In genomic region chr8:37019571-37019970, GRCm38 (mm10) we compare ENCODE assay signal across 14 mouse cellular contexts.
"Had no signal": no experiment of that assay in that cellular context is flagged by ENCODE, and none has a peak within 500 bp of the region (broad histone marks: within the 10 kb centered on the region; RNA-seq: fewer than 3 reads in every experiment).

No protein-coding gene starts in this region.

- H3K27me3 ChIP-seq: limb, embryonic 12.5 days; liver, embryonic 13.5 days; neural tube, embryonic 15.5 days had no signal

- H3K36me3 ChIP-seq: limb, embryonic 12.5 days; liver, embryonic 13.5 days; midbrain, embryonic 10.5 days; neural tube, embryonic 15.5 days had no signal

- H3K9me3 ChIP-seq: limb, embryonic 12.5 days; liver, embryonic 13.5 days; midbrain, embryonic 10.5 days; neural tube, embryonic 15.5 days had no signal

- H3K4me1 ChIP-seq: limb, embryonic 12.5 days; liver, embryonic 13.5 days; midbrain, embryonic 10.5 days; neural tube, embryonic 15.5 days had no signal

- DNase-seq: kidney, adult 9 months; liver; liver, embryonic 13.5 days; liver, postnatal 0 days; lung, postnatal 36 days; midbrain, embryonic 14.5 days; spleen, adult 18-20 months; thymus, adult 18-20 months; thymus, postnatal 14 days had no signal

- H3K4me3 ChIP-seq: layer of hippocampus, adult 2 months; limb, embryonic 12.5 days; liver, embryonic 13.5 days; midbrain, embryonic 10.5 days; myocyte; neural tube, embryonic 15.5 days had no signal

- H3K9ac ChIP-seq: limb, embryonic 12.5 days; liver, embryonic 13.5 days; liver, postnatal 0 days; neural tube, embryonic 15.5 days had no signal

- H3K4me2 ChIP-seq: limb, embryonic 12.5 days; liver, embryonic 13.5 days; neural tube, embryonic 15.5 days had no signal

- ATAC-seq: liver, postnatal 0 days had no signal

- H3K27ac ChIP-seq: layer of hippocampus, adult 2 months; limb, embryonic 12.5 days; liver, embryonic 13.5 days; midbrain, embryonic 10.5 days; neural tube, embryonic 15.5 days had no signal
